Mouse (Mus musculus) intestine, embryonic 15.5 days (tissue): Measurements from ENCODE around the gene Kcna10. TPM values are rescaled to one million over a fixed set of nuclear protein-coding genes. Genes with fewer than 3 reads are reported as not detected.
A peak's percentile ranks its signal among the peaks of the same experiment; 100 is the strongest.

Experiments used
- ATAC-seq: fragments of 200-750 bp; cut with Nextera tagmentation; 2 replicates; pipeline ENCODE4 v1.8.0; 2017; ENCODE audit warnings: moderate TSS enrichment, moderate library complexity
- H3K27ac ChIP-seq: fragments of 300-500 bp; sonication (generic); 2 replicates; pipeline ENCODE4 v1.5.1; 2015; ENCODE audit warnings: mild to moderate bottlenecking, inconsistent platforms
- H3K27me3 ChIP-seq: fragments of 300-500 bp; sonication (generic); replicated peaks from 2 replicates; pipeline ENCODE4 v1.6.1; 2015; ENCODE audit warnings: inconsistent platforms
- H3K36me3 ChIP-seq: fragments of 300-500 bp; sonication (generic); 2 replicates; pipeline ENCODE4 v1.6.1; 2015; ENCODE audit warnings: inconsistent platforms
- H3K4me1 ChIP-seq: fragments of 300-500 bp; sonication (generic); replicated peaks from 2 replicates; pipeline ENCODE4 v1.6.1; 2015; ENCODE audit warnings: inconsistent platforms
- H3K4me2 ChIP-seq: fragments of 300-500 bp; sonication (generic); replicated peaks from 2 replicates; pipeline ENCODE4 v1.6.1; 2015; ENCODE audit warnings: mild to moderate bottlenecking, inconsistent platforms
- H3K4me3 ChIP-seq: fragments of 300-500 bp; sonication (generic); replicated peaks from 2 replicates; pipeline ENCODE4 v1.5.1; 2015; ENCODE audit warnings: inconsistent platforms
- H3K9ac ChIP-seq: fragments of 300-500 bp; sonication (generic); 2 replicates; pipeline ENCODE4 v1.6.1; 2015; ENCODE audit warnings: inconsistent platforms
- H3K9me3 ChIP-seq: fragments of 300-500 bp; sonication (generic); 2 replicates; pipeline ENCODE4 v1.6.1; 2016; ENCODE audit warnings: inconsistent platforms
- WGBS: fragments of 180-500 bp; shearing (Covaris S2); methylation state at CpG from one replicate; pipeline ENCODE4 v1.1.7; 2015; 5-methylcytosine and 5-hydroxymethylcytosine counted together
- polyA plus RNA-seq: library from polyadenylated mRNA; unstranded; fragments of >200 nt; fragmentation: Nextera tagmentation; extraction: Ambion mirVana; gene quantifications from 2 replicates; pipeline ENCODE4 v1.2.1, GENCODE M21; 2015

Kcna10 gene
- polyA plus RNA-seq, result not detected in 2 replicates

DNA sequence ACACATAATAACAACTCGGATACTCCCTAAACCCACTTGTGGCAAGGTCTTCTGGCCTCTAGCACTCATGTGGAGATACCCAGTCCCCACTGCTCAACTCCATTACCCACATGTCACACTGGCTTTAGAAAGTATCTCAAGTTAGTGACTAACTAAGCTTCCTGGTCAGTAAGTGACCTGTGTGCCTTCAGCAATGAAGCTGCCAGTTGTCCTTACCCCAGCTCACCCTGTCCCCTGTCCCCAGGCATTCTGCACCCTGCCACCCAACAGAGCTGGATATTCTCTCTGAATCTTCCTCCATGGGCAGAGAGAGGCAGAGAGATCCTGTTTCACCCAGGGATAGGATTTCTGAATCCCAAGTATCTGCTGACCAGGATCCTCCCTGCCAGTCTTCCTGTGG is at the start of gene Kcna10:
Kcna10 (plus strand) TSS at position 301 of the 400 bp plus-strand sequence.
- no peak within 1 kb of the TSS for H3K9ac ChIP-seq
- no peaks in the 10 kb centered on the region for H3K36me3 ChIP-seq
- no peaks in the 10 kb centered on the region; the same call in 1 of the 2 replicates for H3K27me3 ChIP-seq
- no peaks in the 10 kb centered on the region for H3K4me1 ChIP-seq
- H3K4me3 ChIP-seq, result no peak within 1 kb of the TSS
- no peak within 1 kb of the TSS for H3K27ac ChIP-seq
- no peak within 1 kb of the TSS for H3K4me2 ChIP-seq
- H3K9me3 ChIP-seq, result no peaks in the 10 kb centered on the region
- no peak for ATAC-seq
- 91% methylated on average over 1 of the region's 1 CpGs for WGBS

DNA sequence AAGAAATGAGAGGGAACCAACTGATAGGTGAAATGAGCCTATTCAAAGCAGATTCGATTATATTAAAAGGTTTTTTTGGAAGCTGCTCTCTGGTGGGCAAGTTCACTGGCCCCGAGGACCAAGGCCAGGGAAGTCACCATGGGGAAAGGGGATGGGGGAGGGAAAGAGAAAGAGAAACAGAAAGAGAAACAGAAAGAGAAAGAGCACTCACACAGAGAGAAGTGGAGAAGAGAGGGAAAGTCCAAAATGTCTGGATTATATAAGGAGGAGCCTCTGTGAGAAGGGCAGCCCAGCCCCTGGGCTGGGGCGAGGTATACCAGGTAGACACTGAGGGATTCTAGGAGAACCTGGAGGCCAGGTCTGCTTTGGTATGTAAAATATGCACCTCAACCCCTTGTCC is 48.4 kb upstream of the Kcna10 start:
- no peaks in the 10 kb centered on the region for H3K36me3 ChIP-seq
- no peak overlapping the region for H3K4me2 ChIP-seq
- no peaks in the 10 kb centered on the region for H3K27me3 ChIP-seq
- H3K9ac ChIP-seq, result no peak overlapping the region
- no peak overlapping the region for H3K4me3 ChIP-seq
- no peaks in the 10 kb centered on the region for H3K9me3 ChIP-seq
- H3K4me1 ChIP-seq, result 0 out of 2 replicates have a peak, but pooled peaks cover 2% of the 10 kb centered on the region
- no peak overlapping the region for H3K27ac ChIP-seq
- ATAC-seq, result no peak
- WGBS, result 77% methylated on average over 3 of the region's 3 CpGs

DNA sequence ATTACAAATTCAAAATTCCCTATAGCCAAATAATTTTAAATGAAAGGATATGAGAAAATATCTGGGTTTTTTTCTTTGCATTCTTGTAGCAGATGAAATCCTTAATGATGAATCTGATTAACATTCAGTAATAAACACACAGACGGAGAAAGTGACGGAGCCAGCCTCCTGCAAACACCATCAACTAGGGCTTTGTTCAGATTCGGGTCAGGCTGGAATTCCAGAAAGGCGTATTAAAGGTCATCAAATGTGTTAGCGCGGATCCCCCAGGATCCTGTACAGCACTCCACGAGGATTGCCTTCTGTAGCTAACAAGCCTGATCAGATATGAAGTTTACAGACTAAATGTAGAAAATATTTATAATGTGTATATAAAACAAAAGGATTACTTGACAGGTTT is 35.7 kb upstream of the Kcna10 start:
- Histone ChIP-seq H3K9ac (no peak overlapping the region), H3K4me1 (no peaks in the 10 kb centered on the region), H3K27ac (no peak overlapping the region), H3K36me3 (no peaks in the 10 kb centered on the region), H3K4me2 (no peak overlapping the region), H3K9me3 (no peaks in the 10 kb centered on the region), H3K4me3 (no peak overlapping the region), H3K27me3 (no peaks in the 10 kb centered on the region)
- WGBS, result 71% methylated on average over 7 of the region's 7 CpGs
- ATAC-seq, result no peak

DNA sequence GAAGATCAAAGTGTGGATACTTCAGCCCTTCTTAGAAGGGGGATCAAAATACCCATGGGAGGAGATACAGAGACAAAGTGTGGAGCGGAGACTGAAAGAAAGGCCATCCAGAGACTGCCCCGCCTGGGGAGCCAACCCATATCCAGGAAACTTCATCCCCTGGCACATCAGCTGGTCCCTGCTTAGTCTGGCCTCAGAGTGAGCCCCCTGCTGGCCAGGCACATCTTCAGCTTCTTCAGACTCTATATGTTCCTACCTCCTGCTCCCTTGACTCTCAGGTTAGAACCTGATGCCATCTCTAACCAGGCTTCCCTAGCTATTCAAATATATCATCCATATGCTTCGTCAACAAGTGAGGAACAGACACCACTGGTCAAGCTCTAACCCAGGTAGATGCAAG is 33.9 kb upstream of the Kcna10 start:
- Histone ChIP-seq H3K9ac (no peak overlapping the region), H3K27me3 (no peaks in the 10 kb centered on the region), H3K9me3 (no peaks in the 10 kb centered on the region), H3K4me3 (no peak overlapping the region), H3K27ac (no peak overlapping the region), H3K36me3 (no peaks in the 10 kb centered on the region), H3K4me1 (no peaks in the 10 kb centered on the region), H3K4me2 (no peak overlapping the region)
- no peak for ATAC-seq
- 65% methylated on average over 3 of the region's 3 CpGs for WGBS

DNA sequence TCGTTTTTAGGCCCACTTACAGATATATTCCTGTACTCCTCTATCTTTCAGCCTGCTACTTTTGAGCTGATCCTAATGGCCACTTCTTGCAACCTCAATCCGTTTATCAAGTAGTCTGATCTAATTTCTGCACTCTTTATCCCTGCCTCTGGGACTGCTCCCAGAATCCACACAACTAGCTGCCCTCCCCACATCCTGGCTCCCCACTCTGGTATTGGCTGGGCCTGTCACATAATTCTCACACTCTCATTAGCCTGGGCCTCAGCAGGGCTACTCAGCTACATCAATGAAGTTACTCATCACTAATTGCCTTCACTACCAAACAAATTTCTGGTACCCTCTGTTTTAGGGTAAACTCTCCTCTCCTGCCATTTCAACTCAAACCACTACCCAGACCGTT is 32.4 kb upstream of the Kcna10 start:
- no peak overlapping the region for H3K9ac ChIP-seq
- no peaks in the 10 kb centered on the region for H3K27me3 ChIP-seq
- no peaks in the 10 kb centered on the region for H3K9me3 ChIP-seq
- no peak overlapping the region for H3K4me2 ChIP-seq
- H3K36me3 ChIP-seq, result no peaks in the 10 kb centered on the region
- WGBS, result 46% methylated on average over 3 of the region's 3 CpGs
- no peak overlapping the region for H3K27ac ChIP-seq
- no peak for ATAC-seq
- no peak overlapping the region for H3K4me3 ChIP-seq
- H3K4me1 ChIP-seq, result no peaks in the 10 kb centered on the region

DNA sequence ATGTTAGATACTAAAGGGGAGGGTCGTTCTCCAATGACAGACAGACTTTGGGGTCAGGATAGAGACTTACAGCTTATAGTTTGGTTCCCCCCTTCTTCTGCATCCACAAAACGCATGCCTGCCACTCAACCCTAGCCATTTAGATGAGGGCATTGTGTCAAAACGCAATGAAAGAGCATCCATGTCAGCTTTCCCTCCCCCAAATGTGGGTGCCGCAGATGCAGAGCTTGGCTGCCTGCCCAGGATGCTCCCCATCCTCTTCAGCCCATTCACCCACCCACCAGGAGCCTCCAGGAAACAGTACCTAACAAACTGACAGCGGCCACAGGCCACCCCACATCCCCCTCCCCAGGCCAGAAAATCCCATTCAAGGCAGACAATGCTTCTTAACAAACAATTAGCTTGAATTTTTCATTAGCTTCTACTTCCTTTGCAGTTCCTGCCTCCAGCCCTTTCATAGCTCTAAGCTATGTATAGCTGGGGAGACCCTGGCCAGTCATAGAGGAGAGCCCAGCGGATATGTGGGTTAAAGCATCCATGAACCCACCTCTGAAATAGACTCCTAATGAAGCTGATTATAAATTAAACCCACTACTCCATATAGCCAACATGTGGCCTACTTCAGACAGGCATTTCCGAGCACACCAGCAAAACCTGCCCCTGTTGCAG is 31.9 kb upstream of the Kcna10 start:
- Histone ChIP-seq H3K27me3 (no peaks in the 10 kb centered on the region), H3K4me1 (no peaks in the 10 kb centered on the region), H3K4me3 (no peak overlapping the region), H3K36me3 (no peaks in the 10 kb centered on the region), H3K9ac (no peak overlapping the region), H3K9me3 (no peaks in the 10 kb centered on the region), H3K4me2 (no peak overlapping the region), H3K27ac (no peak overlapping the region)
- WGBS, result 57% methylated on average over 7 of the region's 7 CpGs
- ATAC-seq, result no peak

DNA sequence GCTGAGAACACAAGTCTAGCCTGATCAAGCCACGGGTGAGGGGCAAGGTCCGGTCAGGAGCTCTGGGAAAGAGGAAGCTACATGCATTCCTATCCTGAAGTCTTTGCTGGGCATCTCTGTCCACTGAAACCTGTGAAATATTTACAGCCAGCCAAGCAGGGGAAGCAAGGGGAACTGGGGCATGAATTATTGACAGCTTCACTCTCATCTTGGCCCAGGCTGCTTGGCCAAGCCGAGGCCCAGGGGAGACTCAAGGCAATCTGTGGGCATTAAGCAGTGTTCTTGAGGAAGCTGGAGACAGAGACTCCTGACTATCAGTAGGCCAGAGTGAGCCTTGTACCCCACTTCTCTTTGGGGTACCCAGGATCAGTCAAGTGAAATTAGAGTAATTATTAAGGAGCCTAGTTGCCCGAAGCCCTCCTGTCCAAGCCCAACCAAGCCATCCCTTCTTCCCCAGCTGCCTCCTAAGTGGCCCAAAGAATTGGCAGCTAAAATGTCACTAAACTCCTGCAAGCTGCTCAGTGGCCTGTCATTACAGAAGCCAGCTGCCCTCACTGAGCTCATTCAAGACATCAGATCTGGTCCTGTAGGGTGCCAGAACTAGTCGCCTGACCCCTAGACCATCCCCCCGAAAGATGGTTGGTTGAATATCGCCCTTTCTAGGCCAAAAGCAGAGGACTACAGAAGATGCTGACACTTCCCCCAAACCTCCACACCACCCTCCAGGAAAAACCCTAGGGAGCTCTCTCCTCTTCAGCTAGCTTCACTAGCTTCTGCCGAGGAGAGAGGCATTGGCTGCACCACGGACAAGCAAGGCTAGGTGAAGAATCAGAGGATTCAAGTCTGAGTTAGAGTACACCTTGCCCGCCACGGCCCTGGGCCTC is 28.8 kb upstream of the Kcna10 start:
- Histone ChIP-seq H3K27ac (no peak overlapping the region), H3K9ac (no peak overlapping the region), H3K4me1 (no peaks in the 10 kb centered on the region), H3K4me3 (no peak overlapping the region), H3K4me2 (no peak overlapping the region), H3K27me3 (no peaks in the 10 kb centered on the region; the same call in 1 of the 2 replicates), H3K9me3 (no peaks in the 10 kb centered on the region), H3K36me3 (no peaks in the 10 kb centered on the region)
- 82% methylated on average over 11 of the region's 11 CpGs for WGBS
- ATAC-seq, result no peak

DNA sequence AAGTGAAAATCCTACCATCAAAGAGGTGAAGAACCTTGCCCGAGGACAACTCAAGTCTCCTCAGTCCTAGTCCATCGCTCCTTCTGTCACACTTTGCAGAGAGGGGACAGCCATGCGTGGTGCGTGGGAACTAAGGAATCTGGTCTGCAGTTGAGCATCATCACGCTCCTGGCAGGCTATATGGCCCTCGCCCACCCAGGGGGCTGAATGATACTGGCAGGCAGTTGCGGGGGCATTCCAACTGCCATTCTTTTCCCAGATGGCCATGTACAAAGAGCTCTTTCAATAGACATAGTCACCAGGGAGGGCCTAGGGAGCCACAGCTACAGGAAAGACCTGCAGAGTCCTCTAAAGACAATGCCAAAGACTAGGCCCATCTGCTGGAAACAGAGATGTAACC is 24.0 kb upstream of the Kcna10 start:
- no peak for ATAC-seq
- Histone ChIP-seq H3K4me3 (no peak overlapping the region), H3K4me2 (no peak overlapping the region), H3K27me3 (peaks cover 9% of the 10 kb centered on the region; the same call in 1 of the 2 replicates), H3K9me3 (no peaks in the 10 kb centered on the region), H3K36me3 (no peaks in the 10 kb centered on the region), H3K4me1 (no peaks in the 10 kb centered on the region), H3K9ac (no peak overlapping the region), H3K27ac (no peak overlapping the region)
- WGBS, result 89% methylated on average over 7 of the region's 7 CpGs

DNA sequence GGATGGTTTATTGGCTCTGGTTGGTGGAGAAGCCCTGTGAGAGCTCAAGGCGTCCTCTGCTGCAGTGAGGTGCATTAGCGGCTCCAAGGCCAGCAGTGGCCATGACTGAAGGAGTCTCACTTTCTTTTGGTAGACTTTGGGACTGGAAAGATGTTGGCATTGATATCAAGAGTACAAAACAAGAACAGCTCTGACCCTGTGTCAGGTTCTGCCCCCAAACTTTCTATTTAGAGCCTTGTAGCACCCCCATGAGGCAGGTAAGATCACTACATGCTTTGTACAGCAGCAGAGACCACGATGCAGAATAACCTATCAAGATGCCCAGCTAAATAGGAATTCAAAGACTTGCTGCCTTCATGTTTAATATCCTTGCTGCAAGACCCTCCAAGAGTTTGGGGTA is 23.4 kb upstream of the Kcna10 start:
- no peaks in the 10 kb centered on the region for H3K9me3 ChIP-seq
- H3K36me3 ChIP-seq, result no peaks in the 10 kb centered on the region
- no peak overlapping the region for H3K4me2 ChIP-seq
- peaks cover 9% of the 10 kb centered on the region; the same call in 1 of the 2 replicates for H3K27me3 ChIP-seq
- H3K4me3 ChIP-seq, result no peak overlapping the region
- ATAC-seq, result no peak
- H3K27ac ChIP-seq, result no peak overlapping the region
- 58% methylated on average over 3 of the region's 3 CpGs for WGBS
- no peak overlapping the region for H3K9ac ChIP-seq
- H3K4me1 ChIP-seq, result no peaks in the 10 kb centered on the region

DNA sequence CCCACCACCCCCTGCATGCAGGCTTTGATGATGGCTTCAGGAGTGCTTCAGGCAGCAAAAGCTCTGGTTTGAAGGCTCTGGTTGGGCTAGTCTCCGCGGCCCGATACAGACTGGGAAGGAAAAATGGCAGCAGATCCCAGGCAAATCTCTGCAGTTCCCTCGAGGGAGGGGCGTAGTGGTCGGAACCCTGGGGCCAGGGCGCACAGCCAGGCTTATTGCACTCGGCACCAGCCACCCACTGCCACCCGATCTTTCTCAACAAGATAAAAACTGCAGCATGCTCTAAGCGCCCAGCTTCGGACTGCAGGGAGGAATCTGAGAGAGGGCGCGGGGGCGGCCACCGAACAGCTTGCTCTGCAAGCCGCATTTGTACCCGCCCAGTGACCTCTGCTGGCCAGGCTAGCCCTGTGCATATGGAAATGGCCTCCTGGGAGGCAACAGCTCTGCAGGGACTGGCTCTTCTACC is 23.0 kb upstream of the Kcna10 start:
- Histone ChIP-seq H3K9ac (no peak overlapping the region), H3K4me3 (no peak overlapping the region), H3K9me3 (no peaks in the 10 kb centered on the region), H3K4me1 (no peaks in the 10 kb centered on the region), H3K27me3 (peaks cover 9% of the 10 kb centered on the region; the same call in 1 of the 2 replicates), H3K36me3 (no peaks in the 10 kb centered on the region), H3K4me2 (peak overlapping the region; percentile 44), H3K27ac (no peak overlapping the region)
- ATAC-seq, result no peak
- WGBS, result 6% methylated on average over 17 of the region's 17 CpGs

DNA sequence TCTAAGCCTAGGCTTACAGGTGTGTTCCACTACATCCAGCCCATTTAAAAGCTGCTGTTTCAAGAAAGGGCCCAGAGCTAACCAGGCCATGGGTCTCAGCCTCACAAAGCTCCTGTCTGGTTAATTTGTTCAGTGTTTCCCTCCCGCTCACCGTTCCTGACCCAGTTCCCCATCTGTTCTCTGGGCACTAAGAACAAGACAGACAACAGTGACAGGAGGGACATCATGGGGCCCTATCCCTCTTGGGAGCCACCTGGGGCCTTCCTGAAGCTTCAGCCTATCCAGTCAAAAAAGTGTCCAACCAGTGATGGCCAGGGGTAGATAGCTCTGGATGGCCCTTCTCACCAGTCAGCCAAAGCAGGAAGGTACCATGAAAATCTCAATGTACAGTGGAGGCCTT is 20.1 kb upstream of the Kcna10 start:
- H3K9me3 ChIP-seq, result no peaks in the 10 kb centered on the region
- 94% methylated on average over 2 of the region's 2 CpGs for WGBS
- H3K4me2 ChIP-seq, result no peak overlapping the region
- H3K36me3 ChIP-seq, result no peaks in the 10 kb centered on the region
- ATAC-seq, result no peak
- H3K9ac ChIP-seq, result no peak overlapping the region
- H3K27ac ChIP-seq, result no peak overlapping the region
- no peaks in the 10 kb centered on the region for H3K4me1 ChIP-seq
- H3K27me3 ChIP-seq, result peaks cover 9% of the 10 kb centered on the region; the same call in 1 of the 2 replicates
- no peak overlapping the region for H3K4me3 ChIP-seq

DNA sequence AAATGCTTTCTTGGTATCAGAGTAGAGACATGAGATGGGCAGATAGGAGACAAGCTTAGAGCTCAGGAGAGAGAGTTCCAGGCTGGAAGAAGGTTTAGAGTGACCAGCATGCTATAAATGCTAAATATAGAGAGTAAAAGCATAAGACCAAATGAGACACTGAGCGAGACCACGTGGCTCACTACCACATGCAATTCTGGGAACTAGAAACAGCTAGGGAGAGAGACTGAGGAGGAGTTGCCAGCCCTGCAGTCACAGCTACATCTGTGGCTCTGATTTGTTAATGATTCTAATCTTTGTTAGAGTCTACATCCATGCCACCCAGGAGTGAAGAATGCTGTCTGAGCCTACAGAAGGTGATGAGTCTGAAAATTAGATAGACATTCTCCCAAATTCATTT is 13.3 kb upstream of the Kcna10 start:
- no peak overlapping the region for H3K9ac ChIP-seq
- H3K27ac ChIP-seq, result no peak overlapping the region
- WGBS, result 70% methylated on average over 2 of the region's 2 CpGs
- no peaks in the 10 kb centered on the region for H3K27me3 ChIP-seq
- no peaks in the 10 kb centered on the region for H3K9me3 ChIP-seq
- no peak overlapping the region for H3K4me3 ChIP-seq
- H3K4me2 ChIP-seq, result no peak overlapping the region
- no peaks in the 10 kb centered on the region for H3K4me1 ChIP-seq
- H3K36me3 ChIP-seq, result no peaks in the 10 kb centered on the region
- ATAC-seq, result no peak
